Mouse (Mus musculus): ENCODE data around the gene Smim5. TPM values are rescaled to one million over a fixed set of nuclear protein-coding genes. Genes with fewer than 3 reads are reported as not detected.

Smim5 gene
- polyA plus RNA-seq, 1 experiment = 13.7 TPM

DNA sequence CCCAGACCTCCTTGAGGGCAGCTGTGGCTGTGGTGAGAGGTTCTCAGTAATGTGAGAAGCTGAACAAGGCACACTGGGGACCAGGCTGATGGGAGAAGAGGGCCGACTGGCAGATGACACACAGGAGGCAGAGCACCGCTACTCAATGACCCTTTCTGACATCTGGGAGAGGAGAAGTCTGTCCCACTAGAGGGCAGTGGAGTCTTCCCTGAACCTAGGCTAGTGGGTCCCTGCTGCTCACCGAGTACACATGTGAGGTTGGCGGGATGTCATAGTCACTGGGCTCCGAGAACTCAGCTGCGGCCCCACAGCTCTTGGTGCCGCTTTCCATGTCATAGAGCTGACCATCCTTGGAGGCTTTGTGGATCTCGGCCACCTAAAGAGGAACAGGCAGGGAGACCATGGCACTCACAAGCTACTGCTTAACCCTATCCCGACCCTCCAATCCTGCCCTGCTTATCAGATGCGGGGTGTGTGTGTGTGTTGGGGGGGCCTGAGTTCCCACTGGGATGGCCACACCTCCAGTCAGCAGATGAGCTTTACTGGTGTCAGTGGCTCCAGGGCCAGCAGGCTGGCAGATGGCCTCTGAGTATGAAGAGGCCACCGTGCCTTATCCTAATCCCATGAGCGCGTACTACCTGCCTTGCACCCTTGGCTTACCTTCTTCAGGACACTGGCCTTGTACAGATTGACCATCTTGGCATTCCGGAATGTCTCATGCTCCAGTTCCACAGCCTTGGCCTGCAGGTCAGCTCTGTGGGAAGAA, 4.8 kb upstream of the Smim5 start:
- DNase-seq (ENCODE audit: low read depth) = no peak

DNA sequence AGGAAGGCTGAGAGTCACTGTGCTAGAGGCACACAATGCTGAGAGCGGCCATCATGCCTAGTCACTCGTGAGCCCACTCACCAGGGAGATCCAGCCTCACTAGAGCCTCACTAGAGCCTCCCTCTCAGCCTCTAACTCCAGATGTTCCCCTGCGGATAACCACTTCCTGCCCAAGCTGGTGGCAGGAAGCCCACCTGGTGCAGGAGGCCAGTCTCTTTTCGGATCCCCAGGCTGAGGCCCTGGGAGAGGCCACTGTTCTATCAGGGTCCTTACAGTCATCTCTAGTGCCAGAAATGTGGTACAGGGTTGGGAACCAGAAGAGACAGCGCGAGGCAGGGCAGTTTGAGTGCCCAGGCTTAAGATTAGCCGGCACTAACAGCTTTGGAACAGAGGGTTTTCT, 1.3 kb upstream of the Smim5 start:
- no peak for DNase-seq (ENCODE audit: low read depth)

DNA sequence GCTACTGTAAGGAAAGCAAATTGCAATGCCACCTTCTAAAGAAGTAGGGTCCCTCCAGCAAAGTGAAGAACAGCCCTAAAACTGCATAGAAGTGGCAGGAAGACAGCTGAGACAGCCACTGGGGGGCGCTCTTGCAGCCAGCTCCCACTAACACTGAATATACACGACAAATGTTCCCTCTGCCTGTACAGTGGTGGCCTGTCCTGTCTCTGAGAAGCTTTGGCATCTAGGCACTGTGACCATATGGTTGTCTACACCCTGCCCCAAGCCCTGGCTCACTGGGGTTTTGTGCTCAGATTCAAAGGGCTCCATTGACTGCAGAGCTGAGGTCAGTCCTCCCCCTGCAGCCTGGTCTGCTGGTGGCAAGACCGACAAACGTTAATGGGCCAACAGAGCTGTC, 880 bp upstream of the Smim5 start:
- no peak for DNase-seq (ENCODE audit: low read depth)

DNA sequence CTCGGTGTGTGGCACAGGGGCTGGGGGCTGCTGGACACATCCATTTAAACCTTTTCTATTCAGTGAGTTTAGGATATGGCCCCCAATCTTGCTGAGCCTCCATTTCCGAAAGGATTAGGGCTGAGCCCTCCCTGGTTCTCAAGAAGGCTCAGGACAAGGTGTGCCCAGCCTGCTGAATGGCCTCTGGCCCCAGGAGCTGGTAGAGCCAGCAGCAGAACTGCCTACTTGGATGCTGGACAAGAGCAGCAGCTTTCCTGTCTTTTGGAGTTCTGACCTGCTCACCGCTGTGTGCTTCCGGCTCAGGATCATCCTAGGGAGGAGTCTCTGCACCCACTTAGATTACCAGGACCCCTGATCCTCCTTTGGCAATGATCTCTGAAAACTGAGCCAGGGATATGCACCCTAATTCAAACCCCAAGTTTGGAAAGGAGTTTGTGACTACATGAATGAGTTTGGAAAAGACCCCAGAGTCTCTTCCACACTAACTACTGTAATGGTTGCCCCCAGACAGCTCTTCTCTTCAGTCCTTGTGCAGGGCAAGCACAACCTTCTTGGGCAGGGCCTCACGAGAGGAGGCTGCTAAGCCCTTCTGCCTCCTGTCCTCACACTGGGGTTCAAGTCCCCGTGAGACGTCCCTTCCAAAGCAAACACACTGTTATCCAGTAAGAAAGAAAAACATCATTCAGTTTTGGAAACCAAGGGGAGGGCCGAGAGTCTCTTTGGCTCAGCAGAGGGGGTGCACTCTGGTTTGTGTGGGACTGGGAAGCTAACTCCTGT, 983 bp downstream of the Smim5 start:
- DNase-seq (ENCODE audit: low read depth) = no peak

DNA sequence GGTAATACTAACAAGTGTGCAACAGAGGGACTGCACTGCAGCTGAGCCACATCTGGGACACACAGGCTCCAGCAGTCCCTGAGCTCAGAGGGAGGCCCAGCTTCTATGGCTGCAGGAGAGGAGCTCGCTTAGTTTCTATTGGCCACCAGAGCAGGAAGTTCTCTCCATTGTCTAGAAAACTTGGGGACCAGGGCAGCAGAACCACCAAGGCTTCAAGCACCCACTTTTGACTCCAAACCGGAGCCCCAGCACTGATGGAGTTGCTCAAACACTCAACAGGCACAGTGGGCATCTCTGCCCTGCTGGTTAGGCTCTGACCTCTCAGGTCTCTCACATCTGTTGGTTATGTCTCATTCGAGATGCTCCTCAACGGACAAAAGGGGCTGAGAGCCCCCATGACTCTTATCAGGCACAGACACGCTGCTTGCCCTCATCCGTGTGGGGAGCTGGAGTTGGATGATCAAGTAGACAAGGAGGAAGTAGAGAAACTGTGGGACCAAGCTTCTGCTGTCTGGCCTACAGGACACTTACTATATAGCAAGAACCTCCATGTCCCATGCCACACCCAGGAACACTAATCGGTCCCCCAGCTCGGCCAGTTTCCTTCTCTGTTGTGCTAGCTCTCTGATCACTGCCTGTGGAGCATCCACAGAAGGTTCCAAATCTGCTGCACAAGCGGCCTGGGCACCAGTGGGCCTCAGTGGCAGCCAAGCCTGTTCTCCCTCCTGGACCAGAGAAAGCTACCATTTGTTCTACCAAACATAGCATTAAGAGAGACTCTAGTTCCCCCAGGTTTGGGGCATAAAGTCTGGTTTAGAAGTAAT, 1.8 kb downstream of the Smim5 start:
- no peak for DNase-seq (ENCODE audit: low read depth)

DNA sequence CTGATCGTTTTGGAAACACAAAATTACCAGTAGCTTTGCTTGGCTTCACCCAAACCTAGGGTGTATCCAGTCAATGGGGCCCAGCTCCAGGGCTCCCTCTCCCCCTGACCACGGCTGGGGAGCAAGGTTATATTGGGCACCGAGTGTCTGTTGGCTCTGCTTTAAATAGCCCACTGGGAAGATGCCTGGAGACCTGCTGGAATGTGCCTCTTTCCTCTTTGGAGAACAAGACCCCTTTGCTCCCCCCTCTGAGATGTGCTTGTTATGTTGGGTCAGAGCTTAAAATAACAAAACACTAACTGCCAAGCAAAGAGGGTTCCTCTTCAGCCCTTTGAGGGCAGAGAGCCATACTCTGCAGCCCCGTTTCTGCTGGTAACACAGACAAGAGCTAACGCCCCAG, 2.4 kb downstream of the Smim5 start:
- no peak for DNase-seq (ENCODE audit: low read depth)

DNA sequence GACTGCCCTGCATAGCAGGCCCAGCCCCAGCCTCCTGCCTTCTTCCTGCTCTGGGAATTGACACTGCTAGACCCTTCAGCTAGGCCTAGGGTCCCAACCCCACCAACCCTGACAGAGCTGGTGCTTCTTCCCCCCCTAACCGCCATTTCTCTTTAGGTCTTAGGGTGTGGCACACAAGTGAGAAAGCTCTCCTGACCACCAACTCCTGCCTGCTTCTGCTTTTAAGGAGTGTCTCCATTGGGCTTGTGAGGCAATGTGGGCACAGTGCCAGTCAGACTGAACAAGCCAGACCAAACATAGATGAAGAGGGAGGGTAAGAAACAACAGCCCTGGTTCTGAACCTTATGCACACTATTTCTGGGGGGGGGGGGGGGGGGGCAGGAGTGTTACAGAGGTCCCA, 3.1 kb downstream of the Smim5 start:
- DNase-seq (ENCODE audit: low read depth) = no peak

DNA sequence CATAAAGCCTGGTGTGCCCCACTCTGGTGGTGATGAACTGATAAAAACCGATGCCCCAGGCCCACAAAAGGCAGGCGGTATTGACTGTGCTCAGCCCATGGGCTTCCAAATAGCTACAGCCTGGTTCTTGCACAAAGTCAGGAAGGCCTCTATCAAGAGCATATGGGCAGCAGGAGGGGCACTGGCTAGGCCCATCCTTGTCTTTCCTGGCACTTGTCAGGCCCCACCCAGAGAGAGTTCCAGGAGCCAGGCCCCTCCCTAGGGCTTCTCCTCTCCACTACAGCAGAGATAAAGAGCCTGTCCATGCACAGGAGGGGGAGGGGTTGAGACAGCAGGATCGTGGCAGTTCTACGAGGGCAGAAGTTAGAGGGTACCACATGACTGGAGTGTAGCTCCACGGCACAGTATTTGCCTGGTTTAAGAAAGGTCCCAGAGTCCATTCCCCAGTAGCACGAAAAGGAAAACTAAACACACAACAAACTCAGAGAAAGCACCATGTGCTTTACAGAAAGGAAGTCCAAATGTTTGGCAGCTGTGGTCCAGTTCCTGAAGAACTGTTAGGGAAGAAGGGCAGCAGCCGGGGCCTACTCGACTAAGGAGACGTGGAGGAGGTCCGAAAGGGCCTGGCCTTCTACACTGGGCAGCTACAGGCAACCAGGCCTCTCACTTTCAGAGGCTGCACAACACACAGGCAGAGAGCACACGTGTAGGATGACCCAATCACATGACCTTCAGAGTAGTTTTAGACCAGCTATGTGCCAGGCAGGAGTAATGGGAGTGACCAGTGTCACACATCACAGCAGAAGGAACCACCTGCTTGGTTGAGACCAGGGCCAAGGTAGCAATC, 3.8 kb downstream of the Smim5 start:
- DNase-seq (ENCODE audit: low read depth) = no peak

DNA sequence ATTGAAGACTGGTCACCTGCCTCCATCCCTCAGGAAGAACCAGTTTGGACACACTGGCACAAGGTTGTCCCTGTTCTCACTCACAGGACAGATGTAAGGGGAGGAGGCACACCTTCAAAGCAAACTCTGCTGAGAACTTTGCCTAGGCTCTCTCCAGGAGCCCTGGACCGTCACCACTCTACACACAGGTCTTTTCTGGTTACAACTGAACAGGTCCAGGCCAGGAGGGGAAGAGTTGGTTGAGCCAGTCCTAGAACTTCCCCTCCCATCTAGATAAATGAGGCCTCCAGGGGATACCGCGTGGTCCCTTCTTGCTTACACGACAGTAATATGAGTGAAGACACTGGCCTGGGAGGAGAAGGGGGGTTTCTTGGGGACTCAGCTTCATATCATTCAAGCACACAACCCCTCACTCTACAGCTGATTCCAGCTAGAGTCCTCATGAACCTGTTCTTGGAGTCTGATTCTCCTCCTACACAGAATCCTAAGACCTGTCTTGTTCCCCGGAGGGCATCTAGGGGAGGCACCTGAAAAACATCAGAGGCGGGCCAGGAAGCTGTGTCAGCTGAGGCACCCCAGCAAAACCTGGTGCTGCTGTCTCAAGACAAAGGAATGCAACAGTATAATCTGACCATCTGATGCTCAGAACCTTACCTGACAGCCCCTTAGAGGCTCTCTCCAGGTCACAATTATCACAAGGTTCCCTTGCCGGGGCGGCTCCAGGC, 4.6 kb downstream of the Smim5 start:
- DNase-seq (ENCODE audit: low read depth) = no peak

DNA sequence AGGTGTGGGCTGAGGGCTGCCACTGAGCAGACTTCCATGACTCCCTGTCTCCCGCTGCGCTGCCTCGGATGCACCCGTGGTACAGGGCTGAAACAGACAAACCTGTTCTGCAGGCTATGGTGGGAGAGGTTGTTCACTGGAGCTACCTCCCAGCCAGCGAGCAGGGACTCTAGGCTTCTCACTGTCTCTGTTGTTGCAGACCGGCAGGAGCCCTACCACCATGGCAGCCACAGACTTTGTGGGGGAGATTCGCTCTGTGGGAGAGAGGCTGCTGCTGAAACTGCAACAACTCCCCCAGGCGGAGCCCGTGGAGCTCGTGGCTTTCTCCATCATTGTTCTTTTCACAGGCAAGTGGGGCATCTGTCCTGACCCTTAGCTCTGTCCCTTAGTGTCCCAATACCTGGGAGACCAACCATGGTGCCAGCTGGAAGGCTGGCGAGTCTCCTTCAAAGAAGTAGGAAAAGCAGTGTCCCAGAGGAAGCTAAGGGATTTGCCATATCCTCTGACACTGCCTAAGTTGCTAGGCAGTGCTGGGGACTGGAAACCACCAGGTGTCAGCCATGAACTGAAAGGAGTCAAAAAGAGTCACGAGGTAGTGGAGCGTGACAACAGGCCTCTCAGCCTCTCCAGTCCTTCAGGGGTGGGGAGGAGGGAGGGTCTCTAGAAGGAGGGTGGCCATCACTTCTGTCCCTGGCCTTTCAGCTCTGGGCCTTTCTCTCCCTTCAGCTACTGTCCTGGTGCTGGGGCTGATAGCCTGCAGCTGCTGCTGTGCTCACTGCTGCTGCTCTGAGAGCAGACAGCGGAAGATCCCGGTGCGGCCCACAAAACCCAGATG, 5.4 kb downstream of the Smim5 start:
- DNase-seq (ENCODE audit: low read depth) = no peak

DNA sequence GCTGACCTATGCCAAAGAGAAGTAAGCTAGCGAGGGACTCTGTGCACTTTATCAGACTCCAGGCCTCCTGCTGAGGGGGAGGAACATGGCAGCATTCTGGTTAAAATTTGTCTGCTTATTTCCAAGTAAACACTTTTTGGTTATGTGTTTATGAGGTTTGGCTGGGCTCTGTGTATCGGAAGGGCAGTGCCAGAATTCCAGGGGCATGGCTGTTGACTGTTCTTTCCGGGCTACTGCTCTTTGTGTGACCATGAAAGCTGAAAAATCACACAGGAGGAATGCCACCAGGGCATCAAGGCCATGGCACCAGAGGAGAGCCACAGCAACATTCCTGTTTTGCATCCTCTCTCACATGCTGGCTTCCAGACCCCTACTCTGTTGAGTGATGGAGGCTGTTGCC, 6.3 kb downstream of the Smim5 start:
- DNase-seq (ENCODE audit: low read depth) = no peak

DNA sequence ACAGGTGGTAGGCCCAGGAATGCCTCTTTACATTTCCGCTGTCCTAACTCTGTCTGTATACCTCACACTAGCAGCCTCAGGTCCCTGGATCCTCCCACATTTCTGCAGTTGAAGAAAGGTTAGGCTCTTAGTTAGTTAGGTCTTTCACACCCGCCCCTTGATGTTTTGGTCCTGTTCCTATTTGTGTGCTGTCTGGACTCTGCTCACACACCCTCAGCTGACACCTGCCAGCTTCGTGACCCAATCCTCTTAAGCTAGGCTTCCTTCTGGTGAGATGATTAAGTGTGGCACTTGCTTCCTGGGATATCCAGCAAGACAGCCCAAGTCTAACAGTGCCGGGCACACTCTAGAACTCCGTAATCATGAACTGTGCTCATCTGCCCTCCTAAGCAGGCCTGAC, 6.8 kb downstream of the Smim5 start:
- no peak for DNase-seq (ENCODE audit: low read depth)

DNA sequence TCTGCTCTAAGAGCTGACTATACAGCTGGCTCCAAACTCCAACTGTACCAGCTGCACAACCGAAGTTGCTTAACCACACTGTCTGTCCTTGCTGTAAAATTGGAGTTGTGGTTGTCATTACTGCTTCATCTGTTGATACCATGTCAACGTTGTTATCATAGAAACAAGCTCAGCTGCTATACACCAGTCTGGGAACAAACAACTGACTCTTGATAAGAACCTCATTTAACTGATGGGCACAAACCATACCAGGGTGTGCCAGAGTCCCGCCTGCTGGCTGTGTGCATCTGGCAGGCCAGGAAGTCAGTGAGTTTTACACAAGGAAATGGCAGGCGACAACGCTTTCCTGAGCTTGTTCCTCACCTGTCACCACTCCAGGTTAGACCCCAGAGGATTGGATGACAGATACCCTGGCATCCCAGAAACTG, 11.4 kb downstream of the Smim5 start:
- no peak for DNase-seq (ENCODE audit: low read depth)

DNA sequence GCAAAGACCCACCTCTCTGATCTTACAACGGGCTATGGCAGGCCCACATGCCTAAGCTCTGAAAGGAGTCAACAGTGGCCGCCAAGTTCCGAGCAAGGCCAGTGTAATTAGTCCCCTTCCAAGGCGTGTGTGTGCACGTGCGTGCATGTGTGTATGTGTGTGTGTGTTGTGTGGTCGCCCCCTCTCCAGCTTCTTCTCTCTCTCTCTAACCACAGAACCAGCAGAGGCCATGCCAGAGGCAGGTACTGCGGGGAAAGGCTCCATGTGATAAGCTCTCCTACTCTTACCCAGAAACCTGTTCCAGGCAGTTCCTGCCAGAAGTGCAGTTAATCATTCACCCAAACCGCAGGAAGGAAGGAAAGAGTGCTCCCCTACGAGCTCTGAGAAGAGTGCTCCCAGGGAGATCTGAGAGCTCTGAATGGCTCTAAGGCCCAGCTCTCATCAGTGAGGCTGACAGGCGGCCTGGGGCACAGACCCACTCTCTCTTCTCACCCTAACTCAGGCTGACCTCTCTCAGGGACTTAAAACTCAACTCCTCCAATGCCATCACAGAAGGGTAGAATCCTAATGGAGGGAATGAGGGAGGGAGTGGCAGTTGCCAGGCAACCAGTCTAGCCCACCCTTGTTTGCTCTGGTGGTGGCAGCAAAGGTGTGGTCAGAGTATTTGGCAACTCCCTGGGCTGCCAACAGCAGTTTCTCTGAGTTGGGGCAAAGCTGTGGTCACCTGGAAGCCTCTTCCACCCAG, 12.0 kb downstream of the Smim5 start, which contains the start of gene Smim6:
Gene Smim6 (plus strand): TSS at position 386 of the 745 bp plus-strand sequence.
- no peak for DNase-seq (ENCODE audit: low read depth)

DNA sequence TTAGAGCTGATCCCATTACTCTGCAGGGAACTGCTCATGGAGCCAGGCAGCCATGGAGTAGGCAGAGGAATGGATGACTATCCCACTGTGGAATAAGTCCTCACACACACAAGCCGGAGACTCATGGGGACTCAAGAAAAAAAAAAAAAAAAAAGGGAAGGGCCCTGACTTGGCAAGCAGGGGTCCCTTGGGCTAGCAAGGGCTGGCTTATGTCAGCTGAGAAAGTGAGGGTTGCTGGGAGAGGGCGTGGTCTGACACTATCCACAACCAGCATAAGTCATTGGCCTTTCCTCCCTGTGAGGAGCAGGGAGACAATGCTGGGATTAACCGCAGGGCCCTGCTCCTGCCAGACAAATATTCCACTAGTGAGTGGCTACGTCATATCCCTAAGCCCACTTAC, 16.8 kb downstream of the Smim5 start:
- DNase-seq (ENCODE audit: low read depth) = no peak

DNA sequence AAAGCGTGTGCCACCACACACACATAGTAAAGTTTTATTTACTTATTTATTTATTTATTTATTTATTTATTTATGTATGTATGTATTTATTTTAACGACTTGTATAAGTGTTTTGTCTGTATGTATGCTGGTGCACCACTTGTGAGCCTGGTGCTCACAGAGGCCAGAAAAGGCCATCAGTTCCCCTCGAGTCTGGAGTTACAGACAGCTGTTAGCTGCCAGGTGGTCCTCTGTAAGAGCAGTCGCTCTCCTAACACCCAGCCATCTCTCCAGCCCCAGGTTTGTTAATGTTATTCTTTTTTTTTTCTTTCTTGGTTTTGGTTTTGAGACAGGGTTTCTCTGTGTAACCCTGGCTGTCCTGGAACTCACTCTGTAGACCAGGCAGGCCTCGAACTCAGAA, 18.9 kb downstream of the Smim5 start:
- no peak for DNase-seq (ENCODE audit: low read depth)

DNA sequence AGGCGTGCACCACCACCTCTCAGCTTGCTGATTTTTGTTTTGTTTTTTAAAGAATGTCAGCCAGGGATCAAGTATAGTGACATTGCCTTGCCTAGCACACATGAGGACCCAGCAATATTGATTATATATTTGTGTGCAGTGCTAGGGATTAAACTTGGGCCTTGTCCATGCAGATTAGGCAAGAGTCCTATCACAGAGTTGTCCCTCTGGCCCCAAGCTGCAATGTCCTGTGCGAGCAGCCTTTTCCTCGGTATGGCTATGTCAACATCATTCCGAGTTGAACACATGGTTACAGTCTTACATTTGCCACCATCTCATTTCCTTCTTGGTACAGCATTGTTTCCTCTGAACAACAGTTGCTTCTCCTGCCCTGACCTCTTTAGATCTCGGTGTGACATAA, 19.3 kb downstream of the Smim5 start:
- no peak for DNase-seq (ENCODE audit: low read depth)

DNA sequence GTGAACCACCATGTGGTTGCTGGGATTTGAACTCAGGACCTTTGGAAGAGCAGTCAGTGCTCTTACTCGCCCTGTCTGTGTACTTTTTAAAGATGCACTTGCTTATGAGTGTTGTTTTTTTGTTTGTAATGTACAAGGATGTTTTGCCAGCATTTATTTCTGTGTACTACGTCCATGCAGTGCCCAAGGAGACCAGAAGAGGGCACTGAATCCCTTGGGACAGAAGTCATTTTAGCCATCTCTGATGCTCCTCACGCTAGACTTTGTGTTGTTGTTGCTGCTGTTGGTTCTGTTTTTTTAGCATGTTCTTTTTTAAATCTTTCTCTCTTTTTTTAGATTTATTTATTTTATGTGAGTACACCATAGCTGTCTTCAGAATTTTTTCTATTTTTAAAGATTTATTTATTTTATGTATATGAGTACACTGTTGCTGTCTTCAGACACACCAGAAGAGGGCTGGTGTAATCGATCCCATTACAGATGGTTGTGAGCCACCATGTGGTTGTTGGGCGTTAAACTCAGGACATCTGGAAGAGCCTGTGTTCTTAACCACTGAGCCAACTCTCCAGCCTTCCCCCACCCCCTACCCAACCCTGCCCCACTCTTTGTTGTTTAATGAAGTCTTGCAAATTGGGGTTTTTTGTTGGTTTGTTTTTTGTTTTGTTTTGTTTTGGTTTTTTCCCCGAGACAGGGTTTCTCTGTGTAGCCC, 20.5 kb downstream of the Smim5 start:
- DNase-seq (ENCODE audit: low read depth) = no peak

DNA sequence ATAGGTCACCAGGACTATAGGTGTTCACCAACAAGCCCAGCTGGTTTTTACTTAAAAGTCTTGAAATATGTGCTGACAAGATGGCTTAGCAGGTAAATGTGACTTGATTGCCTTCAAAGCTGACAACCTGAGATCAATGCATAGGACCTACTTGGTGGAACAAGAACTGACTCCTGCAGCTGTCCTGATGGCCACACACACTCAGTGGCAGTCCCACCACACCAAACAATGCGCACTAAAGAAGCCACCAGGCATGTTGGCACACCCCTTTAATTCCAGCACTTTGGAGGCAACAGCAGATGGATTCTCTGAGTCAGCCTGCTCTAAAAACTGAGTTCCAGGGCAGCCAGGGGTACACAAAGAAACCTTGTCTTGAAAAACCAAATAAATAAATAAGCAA, 22.2 kb downstream of the Smim5 start:
- no peak for DNase-seq (ENCODE audit: low read depth)

Measured in gonadal fat pad, adult 2 months (tissue).